Mouse (Mus musculus): ENCODE measurements around the gene Smc4. TPM values are rescaled to one million over a fixed set of nuclear protein-coding genes. Genes with fewer than 3 reads are reported as not detected.

Gene Smc4
- polyA plus RNA-seq, 1 experiment from 2014 or later, result 135 TPM

DNA sequence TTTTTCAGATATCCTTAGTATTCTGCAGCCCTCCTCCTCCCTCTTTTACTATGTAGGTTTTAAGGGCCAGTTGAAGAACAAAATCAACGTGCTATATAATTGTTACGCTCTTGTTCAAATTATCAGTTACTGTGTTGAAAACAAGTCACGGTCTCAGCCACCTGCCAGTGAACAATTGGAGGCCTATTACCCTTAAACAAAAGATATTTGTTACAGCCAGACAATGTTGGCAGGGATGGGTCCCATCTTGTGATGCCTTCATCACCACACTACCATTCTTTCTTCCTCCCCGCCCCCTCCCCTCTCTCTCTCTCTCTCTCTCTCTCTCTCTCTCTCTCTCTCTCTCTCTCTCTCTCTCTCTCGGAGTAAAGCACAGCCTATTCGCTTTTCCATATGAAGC lies 44.5 kb downstream of the Smc4 start:
- no peak overlapping the region for H3K9ac ChIP-seq (ENCODE audit: low read length)
- ATAC-seq (replicated peaks; ENCODE audit: low FRiP score, low TSS enrichment, low read depth) (no peak), DNase-seq (ENCODE audit: low spot score) (no peak)
- no peak overlapping the region for H3K4me3 ChIP-seq (ENCODE audit: low read depth, low read length)
- no peaks in the 10 kb centered on the region for H3K36me3 ChIP-seq (ENCODE audit: control insufficient read depth, insufficient read depth, low read length)
- WGBS, result 85% methylated on average over 6 of the region's 6 CpGs
- no peaks in the 10 kb centered on the region for H3K9me3 ChIP-seq (ENCODE audit: control insufficient read depth, low read length)
- no peaks in the 10 kb centered on the region for H3K27me3 ChIP-seq (replicated peaks; ENCODE audit: control insufficient read depth, insufficient read depth, low read length)
- no peak overlapping the region for H3K4me2 ChIP-seq (ENCODE audit: low read length)
- H3K27ac ChIP-seq (ENCODE audit: low read depth), result no peak overlapping the region
- H3K4me1 ChIP-seq (replicated peaks; ENCODE audit: control insufficient read depth, insufficient read depth, low read length), result no peaks in the 10 kb centered on the region

DNA sequence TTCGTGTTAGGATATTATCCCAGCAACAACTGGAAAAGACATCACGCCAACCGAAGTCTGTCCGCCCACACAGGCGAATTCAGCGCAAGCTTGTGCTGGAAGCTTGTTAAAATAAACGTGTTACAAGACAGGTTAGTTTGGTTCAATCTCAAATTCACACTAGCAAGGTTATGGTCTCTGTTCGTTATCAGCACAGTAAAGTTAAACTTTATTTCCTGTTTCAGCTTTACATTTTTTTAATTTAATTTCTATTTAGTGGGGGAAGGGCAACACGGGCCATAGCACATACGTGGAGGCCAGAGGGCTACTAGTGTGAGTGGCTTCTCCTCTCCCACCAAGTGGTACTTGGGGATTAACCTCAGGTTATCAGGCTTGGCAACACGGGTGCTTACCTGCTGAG lies 47.4 kb downstream of the Smc4 start:
- no peak overlapping the region for H3K4me3 ChIP-seq (ENCODE audit: low read depth, low read length)
- H3K9ac ChIP-seq (ENCODE audit: low read length), result no peak overlapping the region
- no peak overlapping the region for H3K27ac ChIP-seq (ENCODE audit: low read depth)
- H3K9me3 ChIP-seq (ENCODE audit: control insufficient read depth, low read length), result no peaks in the 10 kb centered on the region
- no peaks in the 10 kb centered on the region for H3K4me1 ChIP-seq (replicated peaks; ENCODE audit: control insufficient read depth, insufficient read depth, low read length)
- DNase-seq (ENCODE audit: low spot score), result no peak
- no peak for ATAC-seq (replicated peaks; ENCODE audit: low FRiP score, low TSS enrichment, low read depth)
- no peaks in the 10 kb centered on the region for H3K27me3 ChIP-seq (replicated peaks; ENCODE audit: control insufficient read depth, insufficient read depth, low read length)
- no peaks in the 10 kb centered on the region for H3K36me3 ChIP-seq (ENCODE audit: control insufficient read depth, insufficient read depth, low read length)
- no peak overlapping the region for H3K4me2 ChIP-seq (ENCODE audit: low read length)
- 90% methylated on average over 11 of the region's 11 CpGs for WGBS

DNA sequence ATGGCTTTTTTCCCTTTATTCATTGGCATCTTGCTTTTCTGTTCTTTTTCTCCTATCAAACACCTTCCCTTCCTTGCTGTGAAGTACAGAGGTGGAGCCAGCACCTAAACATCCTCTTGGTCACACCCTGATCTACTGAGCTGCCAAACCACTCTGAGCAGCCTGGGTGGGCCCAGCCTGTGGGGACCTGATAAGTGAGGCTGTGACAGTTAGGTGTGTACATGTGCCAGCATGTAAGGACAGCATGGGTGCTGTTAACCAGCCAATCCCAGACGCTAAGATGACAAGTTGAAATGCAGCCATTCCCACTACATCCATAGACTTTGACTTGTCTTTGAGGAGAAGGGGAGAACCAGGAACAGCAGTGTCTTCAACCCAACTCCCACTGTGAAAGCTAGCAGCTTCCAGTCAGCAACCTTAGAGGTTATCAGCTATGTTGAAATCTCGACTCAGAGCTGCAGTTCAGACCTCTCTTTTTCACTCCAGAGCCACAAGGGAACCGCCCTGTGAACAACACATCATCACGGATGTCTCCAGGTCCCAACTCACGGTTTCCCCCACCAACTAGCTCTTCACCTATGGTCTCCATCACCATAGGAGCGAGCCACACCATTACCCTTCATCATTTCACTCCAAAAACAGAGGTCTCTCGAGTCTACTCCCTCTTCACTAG lies 50.4 kb downstream of the Smc4 start:
- Histone ChIP-seq H3K9ac (ENCODE audit: low read length) (no peak overlapping the region), H3K4me1 (replicated peaks; ENCODE audit: control insufficient read depth, insufficient read depth, low read length) (no peaks in the 10 kb centered on the region), H3K27ac (ENCODE audit: low read depth) (no peak overlapping the region), H3K9me3 (ENCODE audit: control insufficient read depth, low read length) (no peaks in the 10 kb centered on the region), H3K4me2 (ENCODE audit: low read length) (no peak overlapping the region), H3K36me3 (ENCODE audit: control insufficient read depth, insufficient read depth, low read length) (no peaks in the 10 kb centered on the region), H3K4me3 (ENCODE audit: low read depth, low read length) (no peak overlapping the region), H3K27me3 (replicated peaks; ENCODE audit: control insufficient read depth, insufficient read depth, low read length) (no peaks in the 10 kb centered on the region)
- DNase-seq (ENCODE audit: low spot score) (no peak), ATAC-seq (replicated peaks; ENCODE audit: low FRiP score, low TSS enrichment, low read depth) (no peak)
- 82% methylated on average over 7 of the region's 7 CpGs for WGBS

DNA sequence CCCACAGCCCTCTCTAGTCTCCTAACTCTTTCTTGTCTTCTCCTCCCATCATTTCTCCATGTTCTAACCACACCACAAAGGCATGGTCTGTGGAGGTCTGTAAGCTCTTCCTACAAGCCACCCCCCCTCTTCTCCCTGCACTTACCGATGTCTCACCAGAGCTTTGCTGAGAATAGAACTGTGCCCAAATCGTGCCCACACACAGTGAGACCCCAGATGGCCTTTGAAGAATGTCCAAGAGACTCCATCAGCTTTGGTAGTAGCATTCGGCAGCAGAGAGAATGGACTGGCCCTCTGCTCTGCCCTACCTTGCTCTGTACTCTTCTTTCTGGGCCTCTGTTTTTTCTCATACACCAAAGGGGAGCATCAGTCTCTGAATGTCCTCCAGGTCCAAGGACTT lies 51.3 kb downstream of the Smc4 start:
- Histone ChIP-seq H3K4me2 (ENCODE audit: low read length) (no peak overlapping the region), H3K36me3 (ENCODE audit: control insufficient read depth, insufficient read depth, low read length) (no peaks in the 10 kb centered on the region), H3K9me3 (ENCODE audit: control insufficient read depth, low read length) (no peaks in the 10 kb centered on the region), H3K4me3 (ENCODE audit: low read depth, low read length) (no peak overlapping the region), H3K27ac (ENCODE audit: low read depth) (no peak overlapping the region), H3K4me1 (replicated peaks; ENCODE audit: control insufficient read depth, insufficient read depth, low read length) (no peaks in the 10 kb centered on the region), H3K27me3 (replicated peaks; ENCODE audit: control insufficient read depth, insufficient read depth, low read length) (no peaks in the 10 kb centered on the region), H3K9ac (ENCODE audit: low read length) (no peak overlapping the region)
- ATAC-seq (replicated peaks; ENCODE audit: low FRiP score, low TSS enrichment, low read depth) (no peak), DNase-seq (ENCODE audit: low spot score) (no peak)
- 82% methylated on average over 3 of the region's 3 CpGs for WGBS

DNA sequence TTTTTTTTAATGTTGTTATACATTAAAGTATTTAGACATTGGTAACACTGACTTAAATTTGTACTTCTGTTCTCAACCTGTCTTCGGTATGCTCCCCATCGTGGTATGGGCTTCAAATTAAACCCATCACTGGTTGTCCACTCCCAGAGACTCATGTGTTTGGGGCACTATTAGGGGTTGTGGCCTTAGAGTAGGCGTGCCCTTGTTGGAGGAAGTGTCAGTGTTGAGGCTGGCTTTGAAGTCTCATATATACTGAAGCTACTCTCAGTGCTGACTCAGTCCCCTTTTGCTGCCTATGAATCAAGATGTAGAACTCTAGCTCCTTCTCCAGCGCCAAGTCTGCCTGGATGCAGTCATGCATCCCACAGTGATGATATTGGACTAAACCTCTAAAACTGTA lies 56.1 kb downstream of the Smc4 start:
- no peak overlapping the region for H3K4me3 ChIP-seq (ENCODE audit: low read depth, low read length)
- no peak overlapping the region for H3K27ac ChIP-seq (ENCODE audit: low read depth)
- ATAC-seq (replicated peaks; ENCODE audit: low FRiP score, low TSS enrichment, low read depth) (no peak), DNase-seq (ENCODE audit: low spot score) (no peak)
- H3K27me3 ChIP-seq (replicated peaks; ENCODE audit: control insufficient read depth, insufficient read depth, low read length), result no peaks in the 10 kb centered on the region
- 98% methylated on average over 4 of the region's 4 CpGs for WGBS
- H3K36me3 ChIP-seq (ENCODE audit: control insufficient read depth, insufficient read depth, low read length), result no peaks in the 10 kb centered on the region
- no peak overlapping the region for H3K4me2 ChIP-seq (ENCODE audit: low read length)
- no peaks in the 10 kb centered on the region for H3K9me3 ChIP-seq (ENCODE audit: control insufficient read depth, low read length)
- no peak overlapping the region for H3K9ac ChIP-seq (ENCODE audit: low read length)
- H3K4me1 ChIP-seq (replicated peaks; ENCODE audit: control insufficient read depth, insufficient read depth, low read length), result no peaks in the 10 kb centered on the region

DNA sequence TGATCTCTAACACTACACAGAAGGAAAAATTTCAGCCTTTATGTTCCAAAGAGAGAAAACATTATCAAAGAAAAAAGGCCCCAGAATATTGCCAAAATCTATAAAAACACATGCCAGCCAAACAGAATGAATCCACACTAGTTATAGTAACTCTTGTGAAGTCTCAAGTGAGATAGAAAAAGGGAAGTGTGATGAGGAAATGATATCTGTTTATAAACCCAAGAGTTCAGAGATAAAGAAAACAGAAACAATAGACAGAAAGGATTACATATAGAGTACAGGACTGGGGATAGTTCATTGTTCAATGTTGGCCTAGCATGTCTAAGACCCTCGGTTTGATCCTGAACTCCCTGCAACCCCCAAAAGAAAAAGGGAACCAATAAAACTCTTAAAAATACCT lies 58.2 kb downstream of the Smc4 start:
- H3K4me3 ChIP-seq (ENCODE audit: low read depth, low read length), result no peak overlapping the region
- H3K27ac ChIP-seq (ENCODE audit: low read depth), result no peak overlapping the region
- ATAC-seq (replicated peaks; ENCODE audit: low FRiP score, low TSS enrichment, low read depth) (no peak), DNase-seq (ENCODE audit: low spot score) (no peak)
- 91% methylated on average over 1 of the region's 1 CpGs for WGBS
- H3K9me3 ChIP-seq (ENCODE audit: control insufficient read depth, low read length), result no peaks in the 10 kb centered on the region
- no peak overlapping the region for H3K4me2 ChIP-seq (ENCODE audit: low read length)
- H3K4me1 ChIP-seq (replicated peaks; ENCODE audit: control insufficient read depth, insufficient read depth, low read length), result no peaks in the 10 kb centered on the region
- H3K36me3 ChIP-seq (ENCODE audit: control insufficient read depth, insufficient read depth, low read length), result no peaks in the 10 kb centered on the region
- no peak overlapping the region for H3K9ac ChIP-seq (ENCODE audit: low read length)
- no peaks in the 10 kb centered on the region for H3K27me3 ChIP-seq (replicated peaks; ENCODE audit: control insufficient read depth, insufficient read depth, low read length)

DNA sequence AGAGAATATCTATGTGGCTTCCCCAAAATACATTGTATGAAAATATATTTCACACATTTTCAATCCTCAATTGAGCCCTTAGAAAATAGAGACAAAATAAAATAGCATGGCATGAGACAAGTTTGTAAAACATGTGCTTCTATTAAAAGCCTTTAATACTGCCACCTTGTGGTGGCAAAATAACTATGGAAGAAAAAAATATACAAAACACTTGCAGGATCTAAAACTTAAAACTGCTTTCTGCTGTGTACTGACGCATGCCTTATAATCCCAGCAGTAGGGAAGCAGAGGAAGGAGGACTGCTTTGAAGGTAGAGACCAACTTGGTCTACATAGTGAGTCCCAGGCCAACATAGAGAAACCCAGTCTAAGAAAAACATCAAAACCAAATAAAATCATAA lies 59.5 kb downstream of the Smc4 start:
- Histone ChIP-seq H3K27me3 (replicated peaks; ENCODE audit: control insufficient read depth, insufficient read depth, low read length) (no peaks in the 10 kb centered on the region), H3K9me3 (ENCODE audit: control insufficient read depth, low read length) (no peaks in the 10 kb centered on the region), H3K36me3 (ENCODE audit: control insufficient read depth, insufficient read depth, low read length) (no peaks in the 10 kb centered on the region), H3K4me2 (ENCODE audit: low read length) (no peak overlapping the region), H3K4me3 (ENCODE audit: low read depth, low read length) (no peak overlapping the region), H3K27ac (ENCODE audit: low read depth) (no peak overlapping the region), H3K9ac (ENCODE audit: low read length) (no peak overlapping the region), H3K4me1 (replicated peaks; ENCODE audit: control insufficient read depth, insufficient read depth, low read length) (no peaks in the 10 kb centered on the region)
- WGBS, result 38% methylated on average over 1 of the region's 1 CpGs
- DNase-seq (ENCODE audit: low spot score) (no peak), ATAC-seq (replicated peaks; ENCODE audit: low FRiP score, low TSS enrichment, low read depth) (no peak)

MicroRNAs within 50 kb of the gene (microRNA counts, 519-probe panel; counts per million panel counts)
- microRNA mmu-miR-15b, result 5,633 counts per million, percentile 94 among the panel's probes with 10 or more counts

Small RNAs within 50 kb of the gene (microRNA-seq; reads per million reads assigned to microRNA genes)
- gene Mir15b (2,146 reads per million, percentile 84 among the genes with 10 or more reads in this experiment), gene Mir16-2 (780 reads per million, percentile 76 among the genes with 10 or more reads in this experiment)

Other genes starting within 250 kb of the Smc4 start
- 1.2 and 2.0 TPM in 2 replicates for gene 1110032F04Rik, start 135.2 kb upstream of the Smc4 start, polyA plus RNA-seq (2014; fragmentation: Nextera tagmentation; extraction: Ambion mirVana)
- gene Ift80, start 168 bp upstream of the Smc4 start, polyA plus RNA-seq (2014; fragmentation: Nextera tagmentation; extraction: Ambion mirVana), result 12.5 and 15.3 TPM in 2 replicates
- 87.2 and 102 TPM in 2 replicates for gene Trim59, start 40.0 kb downstream of the Smc4 start, polyA plus RNA-seq (2014; fragmentation: Nextera tagmentation; extraction: Ambion mirVana)
- 31.8 and 33.5 TPM in 2 replicates for gene Kpna4, start 122.4 kb downstream of the Smc4 start, polyA plus RNA-seq (2014; fragmentation: Nextera tagmentation; extraction: Ambion mirVana)
- 3.8 and 4.0 TPM in 2 replicates for gene Arl14, start 217.7 kb downstream of the Smc4 start, polyA plus RNA-seq (2014; fragmentation: Nextera tagmentation; extraction: Ambion mirVana)